Mouse (Mus musculus): ENCODE data around the gene Gal. TPM values are rescaled to one million over a fixed set of nuclear protein-coding genes. Genes with fewer than 3 reads are reported as not detected.

The Gal gene
- total and polyA plus RNA-seq, 3 experiments: 0.14 TPM; not detected in 2

DNA sequence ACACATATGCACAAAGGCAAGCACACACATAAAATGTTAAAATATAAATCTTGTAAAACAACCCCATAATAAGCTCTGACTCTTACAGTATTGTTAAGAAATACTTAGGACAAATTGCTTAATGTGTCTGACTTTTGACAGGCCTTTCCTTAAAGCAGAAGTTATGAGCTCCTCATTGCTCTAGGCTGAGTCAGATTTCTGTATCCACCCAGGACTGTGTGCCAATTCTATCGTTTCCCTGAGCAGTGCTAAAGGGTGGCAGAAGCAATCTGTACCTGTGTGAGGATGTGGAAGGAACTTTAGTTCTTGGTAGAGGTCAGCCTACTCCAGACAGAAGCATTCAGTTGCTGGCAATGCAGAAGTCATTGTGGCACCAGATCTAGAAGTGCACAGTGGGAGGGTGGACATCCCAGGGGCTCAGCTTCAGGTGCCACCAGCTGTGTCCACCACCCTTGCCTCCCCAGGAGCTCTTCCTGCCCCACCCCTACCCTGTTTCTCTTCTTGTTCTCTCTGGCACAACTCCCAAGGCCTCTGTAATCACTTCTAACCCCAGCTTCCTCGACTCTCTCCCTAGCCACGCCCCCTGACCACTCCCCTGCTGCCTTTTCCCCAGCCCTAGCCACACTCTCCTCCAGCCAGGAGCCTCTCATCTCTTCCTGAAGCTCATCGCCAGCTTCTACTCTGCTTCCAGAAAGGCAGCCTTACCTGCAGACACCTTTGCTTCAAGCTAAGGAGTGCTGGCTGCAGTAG lies 37.2 kb downstream of the Gal start:
- H3K27me3 ChIP-seq (ENCODE audit: control insufficient read depth, insufficient read depth, low read length): no peaks in the 10 kb centered on the region
- 31% methylated on average over 4 of the region's 4 CpGs for WGBS
- H3K36me3 ChIP-seq (ENCODE audit: control insufficient read depth, insufficient read depth, low read length): no peaks in the 10 kb centered on the region
- peak; percentile 30 to 43 for DNase-seq
- H3K27ac ChIP-seq: no peak overlapping the region
- no peaks in the 10 kb centered on the region for H3K4me1 ChIP-seq (ENCODE audit: control insufficient read depth, insufficient read depth, low read length)
- intact Hi-C loops (cut with DNase I): no loop called here
- no peaks in the 10 kb centered on the region for H3K79me2 ChIP-seq (replicated peaks; ENCODE audit: control insufficient read depth, insufficient read depth, low read length)
- TF ChIP-seq CTCF (IDR thresholded peaks at IDR 0.05): no peak
- TF ChIP-seq EP300 (IDR thresholded peaks at IDR 0.05; ENCODE audit: insufficient read depth, low read depth, low read length): no peak
- no peak for TF ChIP-seq POLR2A (IDR thresholded peaks at IDR 0.05; ENCODE audit: insufficient read depth, low read depth, low read length)
- no peak overlapping the region for H3K9ac ChIP-seq (ENCODE audit: low read depth, low read length)
- no peak overlapping the region for H3K4me3 ChIP-seq

DNA sequence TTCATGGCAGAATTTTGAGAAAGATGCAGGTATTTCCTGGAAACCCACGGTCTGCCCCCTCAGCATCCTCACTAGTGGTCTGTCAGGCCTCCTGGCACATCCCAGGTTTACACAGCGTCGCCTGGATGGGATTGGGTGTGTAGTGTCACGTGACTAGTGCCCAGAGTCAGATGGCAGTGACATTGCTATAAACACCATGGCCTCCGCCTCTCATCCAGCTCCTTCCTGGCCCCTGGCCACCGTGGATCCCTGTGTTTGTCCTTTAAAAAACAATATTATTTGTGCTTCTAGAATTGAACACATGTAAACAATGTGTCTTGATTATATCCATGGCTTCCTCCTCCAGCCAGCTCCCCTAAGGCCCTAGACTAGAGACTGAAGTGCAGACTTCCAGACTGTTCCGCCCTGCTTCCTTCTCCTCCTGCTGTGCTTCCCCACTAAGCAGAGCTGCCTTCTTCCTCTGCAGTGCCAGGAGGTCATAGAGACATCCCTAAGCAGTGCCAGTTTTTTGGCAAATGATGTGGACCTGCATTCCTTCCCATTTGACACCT lies 38.3 kb downstream of the Gal start:
- Histone ChIP-seq H3K27ac (no peak overlapping the region), H3K79me2 (replicated peaks; ENCODE audit: control insufficient read depth, insufficient read depth, low read length) (no peaks in the 10 kb centered on the region), H3K36me3 (ENCODE audit: control insufficient read depth, insufficient read depth, low read length) (no peaks in the 10 kb centered on the region), H3K27me3 (ENCODE audit: control insufficient read depth, insufficient read depth, low read length) (no peaks in the 10 kb centered on the region), H3K4me1 (ENCODE audit: control insufficient read depth, insufficient read depth, low read length) (no peaks in the 10 kb centered on the region), H3K4me3 (no peak overlapping the region), H3K9ac (ENCODE audit: low read depth, low read length) (no peak overlapping the region)
- DNase-seq: no peak
- TF ChIP-seq EP300 (IDR thresholded peaks at IDR 0.05; ENCODE audit: insufficient read depth, low read depth, low read length) (no peak), POLR2A (IDR thresholded peaks at IDR 0.05; ENCODE audit: insufficient read depth, low read depth, low read length) (no peak), CTCF (IDR thresholded peaks at IDR 0.05) (no peak)
- WGBS: 70% methylated on average over 7 of the region's 7 CpGs
- intact Hi-C loops (cut with DNase I): no loop called here

DNA sequence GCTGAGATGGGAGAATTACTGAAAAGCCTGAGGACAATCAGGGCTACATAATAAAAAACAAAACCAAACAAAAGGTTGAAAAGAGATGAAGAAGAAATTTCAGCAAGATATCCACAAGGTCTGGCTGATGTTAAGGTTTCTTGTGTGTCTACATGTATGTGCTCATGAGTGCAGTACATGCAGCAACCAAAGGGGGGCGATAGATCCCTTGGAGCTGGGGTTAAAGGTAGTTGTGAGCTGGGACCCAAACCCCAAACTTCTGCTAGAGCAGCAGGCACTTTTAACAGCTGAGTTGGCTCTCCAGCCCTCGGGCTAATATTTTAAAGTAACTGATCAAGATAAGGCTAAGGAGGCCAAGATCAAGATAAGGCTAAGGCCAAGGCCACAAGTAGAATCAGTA lies 40.3 kb downstream of the Gal start:
- H3K27ac ChIP-seq: no peak overlapping the region
- no peaks in the 10 kb centered on the region for H3K27me3 ChIP-seq (ENCODE audit: control insufficient read depth, insufficient read depth, low read length)
- no peak for DNase-seq
- no peaks in the 10 kb centered on the region for H3K79me2 ChIP-seq (replicated peaks; ENCODE audit: control insufficient read depth, insufficient read depth, low read length)
- no peak for TF ChIP-seq POLR2A (IDR thresholded peaks at IDR 0.05; ENCODE audit: insufficient read depth, low read depth, low read length)
- peak; percentile 54 for TF ChIP-seq CTCF (IDR thresholded peaks at IDR 0.05)
- no peak for TF ChIP-seq EP300 (IDR thresholded peaks at IDR 0.05; ENCODE audit: insufficient read depth, low read depth, low read length)
- no peaks in the 10 kb centered on the region for H3K4me1 ChIP-seq (ENCODE audit: control insufficient read depth, insufficient read depth, low read length)
- no peaks in the 10 kb centered on the region for H3K36me3 ChIP-seq (ENCODE audit: control insufficient read depth, insufficient read depth, low read length)
- no peak overlapping the region for H3K9ac ChIP-seq (ENCODE audit: low read depth, low read length)
- WGBS: 60% methylated on average over 2 of the region's 2 CpGs
- H3K4me3 ChIP-seq: no peak overlapping the region
- intact Hi-C loops (cut with DNase I): no loop called here

DNA sequence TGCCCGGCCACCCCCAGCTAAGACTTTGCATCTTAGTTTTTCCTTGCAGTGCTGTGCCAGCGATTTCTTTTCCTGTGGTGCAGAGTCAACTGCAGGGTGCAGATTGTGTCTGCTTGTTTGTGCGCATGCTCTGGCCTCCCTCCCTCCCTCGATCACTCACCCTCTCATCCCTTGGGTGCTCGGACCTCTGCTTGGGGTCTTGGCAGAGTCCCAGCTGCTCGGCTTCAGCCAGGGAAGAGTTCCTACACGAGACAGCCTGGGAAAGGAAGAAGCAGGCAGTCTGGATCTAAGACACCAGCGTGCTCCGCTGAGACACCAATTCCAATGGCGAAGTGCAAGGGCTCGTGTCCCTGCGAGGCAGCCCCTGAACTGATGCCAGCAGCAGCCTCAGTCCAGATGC lies 41.0 kb downstream of the Gal start:
- H3K4me1 ChIP-seq (ENCODE audit: control insufficient read depth, insufficient read depth, low read length): no peaks in the 10 kb centered on the region
- intact Hi-C loops (cut with DNase I): no loop called here
- no peaks in the 10 kb centered on the region for H3K27me3 ChIP-seq (ENCODE audit: control insufficient read depth, insufficient read depth, low read length)
- H3K79me2 ChIP-seq (replicated peaks; ENCODE audit: control insufficient read depth, insufficient read depth, low read length): no peaks in the 10 kb centered on the region
- no peak overlapping the region for H3K27ac ChIP-seq
- WGBS: 66% methylated on average over 12 of the region's 12 CpGs
- H3K4me3 ChIP-seq: no peak overlapping the region
- TF ChIP-seq POLR2A (IDR thresholded peaks at IDR 0.05; ENCODE audit: insufficient read depth, low read depth, low read length) (no peak), EP300 (IDR thresholded peaks at IDR 0.05; ENCODE audit: insufficient read depth, low read depth, low read length) (no peak)
- peak; percentile 45 to 54 for DNase-seq
- no peak overlapping the region for H3K9ac ChIP-seq (ENCODE audit: low read depth, low read length)
- no peaks in the 10 kb centered on the region for H3K36me3 ChIP-seq (ENCODE audit: control insufficient read depth, insufficient read depth, low read length)

DNA sequence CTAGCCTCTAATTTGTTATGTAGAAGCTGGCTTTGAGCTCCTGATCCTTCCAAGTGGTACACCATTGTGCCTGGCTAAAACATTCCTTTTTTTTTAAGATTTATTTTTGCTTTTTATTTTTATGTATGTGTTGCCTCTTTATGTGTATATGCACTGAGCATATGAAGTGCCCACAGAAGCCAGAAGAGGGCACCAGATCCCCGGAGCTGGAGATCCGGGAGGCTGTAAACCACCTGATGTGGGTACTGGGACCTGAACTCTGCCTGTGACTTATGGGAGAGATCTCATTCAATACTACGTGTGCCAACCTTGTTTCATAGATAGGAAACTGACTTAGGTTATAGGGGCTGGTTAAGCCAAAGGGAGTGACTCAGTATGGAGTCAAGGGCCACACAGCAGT lies 46.1 kb downstream of the Gal start:
- intact Hi-C loops (cut with DNase I): no loop called here
- Histone ChIP-seq H3K9ac (ENCODE audit: low read depth, low read length) (no peak overlapping the region), H3K36me3 (ENCODE audit: control insufficient read depth, insufficient read depth, low read length) (no peaks in the 10 kb centered on the region), H3K27ac (no peak overlapping the region), H3K4me3 (no peak overlapping the region), H3K27me3 (ENCODE audit: control insufficient read depth, insufficient read depth, low read length) (no peaks in the 10 kb centered on the region), H3K4me1 (ENCODE audit: control insufficient read depth, insufficient read depth, low read length) (no peaks in the 10 kb centered on the region), H3K79me2 (replicated peaks; ENCODE audit: control insufficient read depth, insufficient read depth, low read length) (no peaks in the 10 kb centered on the region)
- no peak for DNase-seq
- TF ChIP-seq POLR2A (IDR thresholded peaks at IDR 0.05; ENCODE audit: insufficient read depth, low read depth, low read length) (no peak), EP300 (IDR thresholded peaks at IDR 0.05; ENCODE audit: insufficient read depth, low read depth, low read length) (no peak), CTCF (IDR thresholded peaks at IDR 0.05) (peak; percentile 39)
- WGBS: 92% methylated on average over 3 of the region's 3 CpGs

DNA sequence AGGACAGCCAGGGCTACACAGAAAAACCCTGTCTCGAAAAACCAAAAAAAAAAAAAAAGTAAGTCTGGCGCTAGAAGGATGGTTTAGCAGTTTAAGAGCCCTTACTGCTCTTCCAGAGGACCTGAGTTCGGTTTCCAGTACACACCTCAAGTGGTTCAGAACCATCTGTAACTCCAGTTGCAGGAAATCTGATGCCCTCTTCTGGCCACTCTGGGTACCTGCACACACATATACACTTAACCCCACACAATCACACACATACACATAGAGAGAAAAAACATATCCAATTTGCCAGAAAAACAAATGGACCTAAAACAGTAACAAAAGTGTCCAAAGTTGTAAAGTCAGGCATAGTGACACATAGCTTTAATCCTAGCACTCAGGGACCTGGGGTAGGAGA lies 49.3 kb downstream of the Gal start:
- no peak for DNase-seq
- H3K27ac ChIP-seq: no peak overlapping the region
- no peaks in the 10 kb centered on the region for H3K27me3 ChIP-seq (ENCODE audit: control insufficient read depth, insufficient read depth, low read length)
- no peak overlapping the region for H3K9ac ChIP-seq (ENCODE audit: low read depth, low read length)
- intact Hi-C loops (cut with DNase I): no loop called here
- peaks cover 2% of the 10 kb centered on the region for H3K4me1 ChIP-seq (ENCODE audit: control insufficient read depth, insufficient read depth, low read length)
- no peak overlapping the region for H3K4me3 ChIP-seq
- WGBS: 98% methylated on average over 3 of the region's 3 CpGs
- H3K36me3 ChIP-seq (ENCODE audit: control insufficient read depth, insufficient read depth, low read length): no peaks in the 10 kb centered on the region
- TF ChIP-seq CTCF (IDR thresholded peaks at IDR 0.05) (peak; percentile 53), EP300 (IDR thresholded peaks at IDR 0.05; ENCODE audit: insufficient read depth, low read depth, low read length) (no peak), POLR2A (IDR thresholded peaks at IDR 0.05; ENCODE audit: insufficient read depth, low read depth, low read length) (no peak)
- no peaks in the 10 kb centered on the region for H3K79me2 ChIP-seq (replicated peaks; ENCODE audit: control insufficient read depth, insufficient read depth, low read length)

Measured in heart, adult 2 months (tissue).